8 mouse cellular contexts compared by ENCODE assay signal in genomic region chr10:14332688-14333117, GRCm38 (mm10).
DNase-seq lines count a peak whose midpoint lies in the region; ATAC-seq and TF ChIP-seq lines count a peak whose summit lies in the region.

No protein-coding gene starts in this region.

- no peaks in the 10 kb centered on the region for H3K9me3 ChIP-seq in kidney, embryonic 14.5 days (ENCODE audit: control insufficient read depth, low read length)
- no peaks in the 10 kb centered on the region for H3K9me3 ChIP-seq in midbrain, postnatal 0 days (ENCODE audit: low read length)

- peaks cover 11% of the 10 kb centered on the region for H3K4me1 ChIP-seq in cortical plate, adult 2 months (ENCODE audit: control insufficient read depth, insufficient read depth, low read length)
- peaks cover 3% of the 10 kb centered on the region; the same call in 1 of the 2 replicates for H3K4me1 ChIP-seq in kidney, embryonic 14.5 days (ENCODE audit: control insufficient read depth, insufficient read depth, low read length)
- H3K4me1 ChIP-seq in midbrain, postnatal 0 days (ENCODE audit: insufficient read depth, low read length) = peaks cover 11% of the 10 kb centered on the region

- 0 out of 2 replicates have a peak overlapping the region, but pooled peaks have one; percentile 38 for H3K27ac ChIP-seq in cortical plate, adult 2 months (ENCODE audit: insufficient read depth, low read length)
- H3K27ac ChIP-seq in kidney, embryonic 14.5 days (ENCODE audit: low read depth, low read length) = no peak overlapping the region
- H3K27ac ChIP-seq in midbrain, postnatal 0 days (ENCODE audit: low read depth, low read length) = peak overlapping the region; percentile 27; the same call in 1 of the 2 replicates

- TF ChIP-seq CTCF in cortical plate, adult 2 months (IDR thresholded peaks at IDR 0.05; ENCODE audit: extremely low read depth, insufficient read depth, low read length) = no peak; the same call in 1 of the 2 replicates
- peak; percentile 55 for TF ChIP-seq CTCF in midbrain, postnatal 0 days (IDR thresholded peaks at IDR 0.05)

- TF ChIP-seq POLR2A in cortical plate, adult 2 months (IDR thresholded peaks at IDR 0.05; ENCODE audit: extremely low read depth, insufficient read depth, low read length) = no peak

- H3K36me3 ChIP-seq in kidney, embryonic 14.5 days (ENCODE audit: control insufficient read depth, insufficient read depth, low read length) = no peaks in the 10 kb centered on the region
- H3K36me3 ChIP-seq in midbrain, postnatal 0 days (ENCODE audit: insufficient read depth, low read length) = no peaks in the 10 kb centered on the region

- DNase-seq in gastrocnemius, postnatal 25 days = peak; percentile 60
- DNase-seq in gastrocnemius, postnatal 10 days = no peak
- peak; percentile 89 for DNase-seq in midbrain, postnatal 0 days (ENCODE audit: low spot score)
- peak; percentile 61 for DNase-seq in thymus, postnatal 4 days
- no peak for DNase-seq in spleen, adult 18-20 months

- no peaks in the 10 kb centered on the region for H3K27me3 ChIP-seq in kidney, embryonic 14.5 days (ENCODE audit: control insufficient read depth, insufficient read depth, low read length)
- H3K27me3 ChIP-seq in midbrain, postnatal 0 days (ENCODE audit: insufficient read depth, low read length) = no peaks in the 10 kb centered on the region

- 29% methylated on average over 4 of the region's 4 CpGs for WGBS in kidney, embryonic 14.5 days
- WGBS in midbrain, postnatal 0 days = 37% methylated on average over 4 of the region's 4 CpGs

- ATAC-seq in kidney, embryonic 14.5 days (ENCODE audit: low FRiP score, low TSS enrichment) = 0 out of 2 replicates have a peak, but pooled peaks have one; percentile 35
- peak; percentile 87 for ATAC-seq in midbrain, postnatal 0 days (ENCODE audit: low FRiP score)
- ATAC-seq in megakaryocyte progenitor cell, adult 5-6 weeks (replicated peaks; ENCODE audit: poor library complexity) = no peak

- H3K4me2 ChIP-seq in kidney, embryonic 14.5 days (replicated peaks; ENCODE audit: low read depth, low read length) = no peak overlapping the region
- H3K4me2 ChIP-seq in midbrain, postnatal 0 days (ENCODE audit: low read depth, low read length, poor library complexity, severe bottlenecking) = no peak overlapping the region

- H3K4me3 ChIP-seq in cortical plate, adult 2 months (ENCODE audit: insufficient read depth, low read length) = no peak overlapping the region
- no peak overlapping the region for H3K4me3 ChIP-seq in kidney, embryonic 14.5 days (ENCODE audit: low read length)
- no peak overlapping the region for H3K4me3 ChIP-seq in midbrain, postnatal 0 days (ENCODE audit: low read depth, low read length)

- no peak overlapping the region for H3K9ac ChIP-seq in kidney, embryonic 14.5 days (ENCODE audit: low read depth, low read length)
- H3K9ac ChIP-seq in midbrain, postnatal 0 days (replicated peaks; ENCODE audit: low read length, poor library complexity, severe bottlenecking) = no peak overlapping the region

Comparison
In these comparisons a context has a peak if more than half of its experiments do, and no peak if none do; other contexts are left out.
1. DNase-seq: peak in gastrocnemius, postnatal 25 days (single experiment), midbrain, postnatal 0 days (single experiment) and thymus, postnatal 4 days (single experiment); none in gastrocnemius, postnatal 10 days (single experiment) and spleen, adult 18-20 months (0 of 2).